Mouse (Mus musculus): ENCODE results near the gene Zbtb1. TPM values are rescaled to one million over a fixed set of nuclear protein-coding genes. Genes with fewer than 3 reads are reported as not detected.

The Zbtb1 gene
- polyA plus RNA-seq, 1 experiment: 3.5 TPM

- TF ChIP-seq POLR2A (IDR thresholded peaks at IDR 0.05; ENCODE audit: extremely low read depth, insufficient read depth, low read length) (no peak), CTCF (IDR thresholded peaks at IDR 0.05; ENCODE audit: extremely low read depth, insufficient read depth, low read length) (no peak)
- peaks cover 9% of the 10 kb centered on the region; the same call in 1 of the 2 replicates for H3K4me1 ChIP-seq (ENCODE audit: control insufficient read depth, insufficient read depth, low read length)
- H3K4me3 ChIP-seq (ENCODE audit: insufficient read depth, low read length): peak overlapping the region; percentile 92
- H3K27ac ChIP-seq (ENCODE audit: insufficient read depth, low read length): peak overlapping the region; percentile 100
Measured at GRCm38 (mm10) chr12:76368790-76369205, 1.3 kb upstream of the Zbtb1 start.

GRCm38 (mm10) chr12:76369206-76369977 lies 674 bp upstream of the Zbtb1 start, which contains the start of gene Zbtb25:
Zbtb25 (minus strand) TSS chr12:76369602.
- H3K4me3 ChIP-seq (ENCODE audit: insufficient read depth, low read length): peak within 1 kb of the TSS; percentile 92
- peak within 1 kb of the TSS; percentile 100 for H3K27ac ChIP-seq (ENCODE audit: insufficient read depth, low read length)
- H3K4me1 ChIP-seq (ENCODE audit: control insufficient read depth, insufficient read depth, low read length): peaks cover 9% of the 10 kb centered on the region; the same call in 1 of the 2 replicates
- peak; percentile 66 for TF ChIP-seq POLR2A (IDR thresholded peaks at IDR 0.05; ENCODE audit: extremely low read depth, insufficient read depth, low read length)
- TF ChIP-seq CTCF (IDR thresholded peaks at IDR 0.05; ENCODE audit: extremely low read depth, insufficient read depth, low read length): no peak

GRCm38 (mm10) chr12:76370831-76371571 lies 935 bp downstream of the Zbtb1 start:
- peak overlapping the region; percentile 99 for H3K27ac ChIP-seq (ENCODE audit: insufficient read depth, low read length)
- TF ChIP-seq POLR2A (IDR thresholded peaks at IDR 0.05; ENCODE audit: extremely low read depth, insufficient read depth, low read length) (no peak), CTCF (IDR thresholded peaks at IDR 0.05; ENCODE audit: extremely low read depth, insufficient read depth, low read length) (no peak)

GRCm38 (mm10) chr12:76372046-76372445 lies 2.0 kb downstream of the Zbtb1 start:
- TF ChIP-seq CTCF (IDR thresholded peaks at IDR 0.05; ENCODE audit: extremely low read depth, insufficient read depth, low read length): no peak
- no peak for TF ChIP-seq POLR2A (IDR thresholded peaks at IDR 0.05; ENCODE audit: extremely low read depth, insufficient read depth, low read length)
- no peak overlapping the region for H3K4me3 ChIP-seq (ENCODE audit: insufficient read depth, low read length)
- H3K4me1 ChIP-seq (ENCODE audit: control insufficient read depth, insufficient read depth, low read length): peaks cover 9% of the 10 kb centered on the region
- H3K27ac ChIP-seq (ENCODE audit: insufficient read depth, low read length): no peak overlapping the region

More at GRCm38 (mm10) chr12:76370831-76371571, 935 bp downstream of the Zbtb1 start:
- Histone ChIP-seq H3K4me1 (ENCODE audit: control insufficient read depth, insufficient read depth, low read length) (peaks cover 9% of the 10 kb centered on the region; the same call in 1 of the 2 replicates), H3K4me3 (ENCODE audit: insufficient read depth, low read length) (peak overlapping the region; percentile 92)

- Histone ChIP-seq H3K27ac (ENCODE audit: insufficient read depth, low read length) (no peak overlapping the region), H3K4me1 (ENCODE audit: control insufficient read depth, insufficient read depth, low read length) (peaks cover 1% of the 10 kb centered on the region), H3K4me3 (ENCODE audit: insufficient read depth, low read length) (no peak overlapping the region)
- TF ChIP-seq CTCF (IDR thresholded peaks at IDR 0.05; ENCODE audit: extremely low read depth, insufficient read depth, low read length): no peak
- TF ChIP-seq POLR2A (IDR thresholded peaks at IDR 0.05; ENCODE audit: extremely low read depth, insufficient read depth, low read length): no peak
Measured at GRCm38 (mm10) chr12:76372881-76373818, 3.1 kb downstream of the Zbtb1 start.

- H3K4me3 ChIP-seq (ENCODE audit: insufficient read depth, low read length): no peak overlapping the region
- H3K27ac ChIP-seq (ENCODE audit: insufficient read depth, low read length): no peak overlapping the region
- H3K4me1 ChIP-seq (ENCODE audit: control insufficient read depth, insufficient read depth, low read length): no peaks in the 10 kb centered on the region; the same call in 1 of the 2 replicates
- TF ChIP-seq POLR2A (IDR thresholded peaks at IDR 0.05; ENCODE audit: extremely low read depth, insufficient read depth, low read length) (no peak), CTCF (IDR thresholded peaks at IDR 0.05; ENCODE audit: extremely low read depth, insufficient read depth, low read length) (no peak)
Measured at GRCm38 (mm10) chr12:76373991-76374390, 3.9 kb downstream of the Zbtb1 start.

GRCm38 (mm10) chr12:76374911-76375310 lies 4.8 kb downstream of the Zbtb1 start:
- Histone ChIP-seq H3K4me1 (ENCODE audit: control insufficient read depth, insufficient read depth, low read length) (no peaks in the 10 kb centered on the region; the same call in 1 of the 2 replicates), H3K27ac (ENCODE audit: insufficient read depth, low read length) (no peak overlapping the region), H3K4me3 (ENCODE audit: insufficient read depth, low read length) (no peak overlapping the region)
- TF ChIP-seq CTCF (IDR thresholded peaks at IDR 0.05; ENCODE audit: extremely low read depth, insufficient read depth, low read length): no peak
- no peak for TF ChIP-seq POLR2A (IDR thresholded peaks at IDR 0.05; ENCODE audit: extremely low read depth, insufficient read depth, low read length)

- TF ChIP-seq POLR2A (IDR thresholded peaks at IDR 0.05; ENCODE audit: extremely low read depth, insufficient read depth, low read length) (no peak), CTCF (IDR thresholded peaks at IDR 0.05; ENCODE audit: extremely low read depth, insufficient read depth, low read length) (no peak)
- H3K27ac ChIP-seq (ENCODE audit: insufficient read depth, low read length): no peak overlapping the region
- H3K4me1 ChIP-seq (ENCODE audit: control insufficient read depth, insufficient read depth, low read length): no peaks in the 10 kb centered on the region; the same call in 1 of the 2 replicates
- H3K4me3 ChIP-seq (ENCODE audit: insufficient read depth, low read length): no peak overlapping the region
Measured at GRCm38 (mm10) chr12:76375506-76375905, 5.4 kb downstream of the Zbtb1 start.

Data from cortical plate, adult 2 months (tissue).